Comparison of ENCODE assay signal across 17 mouse cellular contexts in genomic region chr11:68987365-68987882, GRCm38 (mm10). TPM values are rescaled to one million over a fixed set of nuclear protein-coding genes. Genes with fewer than 3 reads are reported as not detected.
DNase-seq lines count a peak whose midpoint lies in the region; ATAC-seq and TF ChIP-seq lines count a peak whose summit lies in the region.
"Had no signal": no experiment of that assay in that cellular context is flagged by ENCODE, and none has a peak within 500 bp of the region (broad histone marks: within the 10 kb centered on the region; RNA-seq: fewer than 3 reads in every experiment).

No protein-coding gene starts in this region.

- no peaks in the 10 kb centered on the region for H3K27me3 ChIP-seq in hindbrain, embryonic 15.5 days
- no peaks in the 10 kb centered on the region for H3K27me3 ChIP-seq in hindbrain, embryonic 10.5 days (ENCODE audit: insufficient read depth, poor library complexity, severe bottlenecking)
- no peaks in the 10 kb centered on the region for H3K27me3 ChIP-seq in midbrain, embryonic 11.5 days (ENCODE audit: control insufficient read depth, insufficient read depth, low read length)
- H3K27me3 ChIP-seq in midbrain, embryonic 16.5 days (ENCODE audit: control insufficient read depth, insufficient read depth, low read depth, low read length) = no peaks in the 10 kb centered on the region
- H3K27me3 ChIP-seq: embryonic facial prominence, embryonic 15.5 days; heart, embryonic 12.5 days had no signal

- no peaks in the 10 kb centered on the region for H3K4me1 ChIP-seq in hindbrain, embryonic 15.5 days (replicated peaks)
- H3K4me1 ChIP-seq in hindbrain, embryonic 10.5 days (replicated peaks) = no peaks in the 10 kb centered on the region
- no peaks in the 10 kb centered on the region for H3K4me1 ChIP-seq in midbrain, embryonic 11.5 days (ENCODE audit: control insufficient read depth, insufficient read depth, low read length)
- no peaks in the 10 kb centered on the region for H3K4me1 ChIP-seq in midbrain, embryonic 16.5 days (ENCODE audit: control insufficient read depth, insufficient read depth, low read length)
- H3K4me1 ChIP-seq: embryonic facial prominence, embryonic 15.5 days; forebrain, embryonic 10.5 days; heart, embryonic 12.5 days had no signal

- WGBS in hindbrain, embryonic 15.5 days = 78% methylated on average over 11 of the region's 11 CpGs
- 92% methylated on average over 11 of the region's 11 CpGs for WGBS in hindbrain, embryonic 10.5 days
- WGBS in midbrain, embryonic 11.5 days = 92% methylated on average over 11 of the region's 11 CpGs
- WGBS in midbrain, embryonic 16.5 days = 86% methylated on average over 11 of the region's 11 CpGs

- no peak for TF ChIP-seq CTCF in brain, embryonic 14.5 days (IDR thresholded peaks at IDR 0.05; ENCODE audit: borderline replicate concordance, extremely low read depth, insufficient read depth, insufficient read length)

- H3K36me3 ChIP-seq in hindbrain, embryonic 15.5 days = peaks cover 42% of the 10 kb centered on the region
- H3K36me3 ChIP-seq in hindbrain, embryonic 10.5 days = peaks cover 70% of the 10 kb centered on the region
- H3K36me3 ChIP-seq in midbrain, embryonic 11.5 days (ENCODE audit: control insufficient read depth, insufficient read depth, low read length) = peaks cover 35% of the 10 kb centered on the region
- H3K36me3 ChIP-seq in midbrain, embryonic 16.5 days (ENCODE audit: control insufficient read depth, insufficient read depth, low read length) = peaks cover 31% of the 10 kb centered on the region

- TF ChIP-seq POLR2A in brain, embryonic 14.5 days (IDR thresholded peaks at IDR 0.05; ENCODE audit: borderline replicate concordance, extremely low read depth, insufficient read depth, insufficient read length, poor library complexity, severe bottlenecking) = no peak

- DNase-seq in cerebellum, adult 9-11 months = peak; percentile 46
- no peak for DNase-seq in cerebellum, adult 11 months
- DNase-seq in hindbrain, embryonic 10.5 days (ENCODE audit: low spot score) = no peak
- peak; percentile 47 for DNase-seq in midbrain, embryonic 11.5 days (ENCODE audit: low spot score, missing footprints)
- peak; percentile 21 for DNase-seq in brain, embryonic 14.5 days (ENCODE audit: low read depth)
- DNase-seq: adrenal gland, postnatal 10 days; gastrocnemius, adult 2 months; gastrocnemius, postnatal 25 days had no signal

- ATAC-seq in hindbrain, embryonic 15.5 days (ENCODE audit: low FRiP score, low read depth) = no peak
- ATAC-seq in midbrain, embryonic 11.5 days (ENCODE audit: low FRiP score) = no peak
- ATAC-seq in midbrain, embryonic 16.5 days = no peak
- ATAC-seq: forebrain, embryonic 14.5 days; inflammation-experienced regulatory T-cells, adult 6 months; intestine, postnatal 0 days had no signal

- no peak overlapping the region for H3K4me3 ChIP-seq in hindbrain, embryonic 15.5 days
- H3K4me3 ChIP-seq in hindbrain, embryonic 10.5 days = no peak overlapping the region
- no peak overlapping the region for H3K4me3 ChIP-seq in midbrain, embryonic 11.5 days (ENCODE audit: low read depth, low read length)
- H3K4me3 ChIP-seq in midbrain, embryonic 16.5 days (ENCODE audit: low read depth, low read length) = no peak overlapping the region
- H3K4me3 ChIP-seq: embryonic facial prominence, embryonic 15.5 days; erythroblast, embryonic 14.5 days; forebrain, embryonic 10.5 days; gastrocnemius, adult 2 months; heart, embryonic 12.5 days had no signal

- no peak overlapping the region for H3K9ac ChIP-seq in hindbrain, embryonic 15.5 days
- H3K9ac ChIP-seq in midbrain, embryonic 11.5 days (ENCODE audit: low read length) = no peak overlapping the region
- no peak overlapping the region for H3K9ac ChIP-seq in midbrain, embryonic 16.5 days (ENCODE audit: low read depth, low read length)
- H3K9ac ChIP-seq: embryonic facial prominence, embryonic 15.5 days; heart, embryonic 12.5 days had no signal

- H3K4me2 ChIP-seq in hindbrain, embryonic 15.5 days = no peak overlapping the region
- no peak overlapping the region for H3K4me2 ChIP-seq in midbrain, embryonic 11.5 days
- no peak overlapping the region for H3K4me2 ChIP-seq in midbrain, embryonic 16.5 days (ENCODE audit: low read length)
- H3K4me2 ChIP-seq: embryonic facial prominence, embryonic 15.5 days; heart, embryonic 12.5 days had no signal

- H3K27ac ChIP-seq in hindbrain, embryonic 15.5 days (replicated peaks) = 0 out of 2 replicates have a peak overlapping the region, but pooled peaks have one; percentile 22
- no peak overlapping the region for H3K27ac ChIP-seq in hindbrain, embryonic 10.5 days
- no peak overlapping the region for H3K27ac ChIP-seq in midbrain, embryonic 11.5 days (ENCODE audit: low read depth, low read length)
- no peak overlapping the region for H3K27ac ChIP-seq in midbrain, embryonic 16.5 days (ENCODE audit: low read length)
- H3K27ac ChIP-seq: embryonic facial prominence, embryonic 15.5 days; forebrain, embryonic 10.5 days had no signal

- H3K9me3 ChIP-seq in hindbrain, embryonic 15.5 days = no peaks in the 10 kb centered on the region
- no peaks in the 10 kb centered on the region for H3K9me3 ChIP-seq in hindbrain, embryonic 10.5 days
- H3K9me3 ChIP-seq in midbrain, embryonic 11.5 days (ENCODE audit: control insufficient read depth, low read length) = no peaks in the 10 kb centered on the region
- H3K9me3 ChIP-seq in midbrain, embryonic 16.5 days (replicated peaks; ENCODE audit: control insufficient read depth, low read length, poor library complexity, severe bottlenecking) = no peaks in the 10 kb centered on the region
- H3K9me3 ChIP-seq: embryonic facial prominence, embryonic 15.5 days; forebrain, embryonic 10.5 days; heart, embryonic 12.5 days had no signal

RNA-seq across cellular contexts. Expression of gene Rangrf, which starts 12.4 kb away (rescaled TPM):
- 29.8 and 34.3 TPM in 2 replicates for polyA plus RNA-seq in hindbrain, embryonic 15.5 days (2015; fragmentation: Nextera tagmentation; extraction: Ambion mirVana)
- 69.7 and 78.1 TPM in 2 replicates for polyA plus RNA-seq in hindbrain, embryonic 10.5 days (2016; fragmentation: Nextera tagmentation; extraction: Ambion mirVana)
- 54.5 and 55.3 TPM in 2 replicates for polyA plus RNA-seq in midbrain, embryonic 11.5 days (2014; fragmentation: Nextera tagmentation; extraction: Ambion mirVana)
- polyA plus RNA-seq in midbrain, embryonic 16.5 days (2015; fragmentation: Nextera tagmentation; extraction: Ambion mirVana) = 23.3 and 24.8 TPM in 2 replicates
- polyA plus RNA-seq in brain, embryonic 14.5 days (2012; rRNA removed) = 24.1 and 33.6 TPM in 2 replicates

RNA-seq across cellular contexts. Expression of gene Slc25a35, which starts 19.5 kb away (rescaled TPM):
- polyA plus RNA-seq in hindbrain, embryonic 15.5 days (2015; fragmentation: Nextera tagmentation; extraction: Ambion mirVana) = 1.7 and 2.1 TPM in 2 replicates
- polyA plus RNA-seq in hindbrain, embryonic 10.5 days (2016; fragmentation: Nextera tagmentation; extraction: Ambion mirVana) = 2.0 and 2.5 TPM in 2 replicates
- 1.1 and 1.2 TPM in 2 replicates for polyA plus RNA-seq in midbrain, embryonic 11.5 days (2014; fragmentation: Nextera tagmentation; extraction: Ambion mirVana)
- polyA plus RNA-seq in midbrain, embryonic 16.5 days (2015; fragmentation: Nextera tagmentation; extraction: Ambion mirVana) = 1.4 and 1.6 TPM in 2 replicates
- 3.0 and 4.6 TPM in 2 replicates for polyA plus RNA-seq in brain, embryonic 14.5 days (2012; rRNA removed)
- polyA plus RNA-seq: erythroblast, embryonic 14.5 days had no signal

RNA-seq across cellular contexts. Expression of gene Pfas, which starts 20.8 kb away (rescaled TPM):
- 17.6 and 19.0 TPM in 2 replicates for polyA plus RNA-seq in hindbrain, embryonic 15.5 days (2015; fragmentation: Nextera tagmentation; extraction: Ambion mirVana)
- 40.6 and 57.3 TPM in 2 replicates for polyA plus RNA-seq in hindbrain, embryonic 10.5 days (2016; fragmentation: Nextera tagmentation; extraction: Ambion mirVana)
- polyA plus RNA-seq in midbrain, embryonic 11.5 days (2014; fragmentation: Nextera tagmentation; extraction: Ambion mirVana) = 31.2 and 33.0 TPM in 2 replicates
- polyA plus RNA-seq in midbrain, embryonic 16.5 days (2015; fragmentation: Nextera tagmentation; extraction: Ambion mirVana) = 15.8 and 16.8 TPM in 2 replicates
- polyA plus RNA-seq in brain, embryonic 14.5 days (2012; rRNA removed) = 25.8 and 27.6 TPM in 2 replicates

RNA-seq across cellular contexts. Expression of gene Ctc1, which starts 28.3 kb away (rescaled TPM):
- polyA plus RNA-seq in hindbrain, embryonic 15.5 days (2015; fragmentation: Nextera tagmentation; extraction: Ambion mirVana) = 56.4 and 71.2 TPM in 2 replicates
- polyA plus RNA-seq in hindbrain, embryonic 10.5 days (2016; fragmentation: Nextera tagmentation; extraction: Ambion mirVana) = 89.8 and 90.9 TPM in 2 replicates
- polyA plus RNA-seq in midbrain, embryonic 11.5 days (2014; fragmentation: Nextera tagmentation; extraction: Ambion mirVana) = 54.6 and 54.8 TPM in 2 replicates
- 66.5 and 67.0 TPM in 2 replicates for polyA plus RNA-seq in midbrain, embryonic 16.5 days (2015; fragmentation: Nextera tagmentation; extraction: Ambion mirVana)
- 115 and 170 TPM in 2 replicates for polyA plus RNA-seq in brain, embryonic 14.5 days (2012; rRNA removed)

RNA-seq across cellular contexts. Expression of gene Arhgef15, which starts 30.1 kb away (rescaled TPM):
- 21.8 and 25.3 TPM in 2 replicates for polyA plus RNA-seq in hindbrain, embryonic 15.5 days (2015; fragmentation: Nextera tagmentation; extraction: Ambion mirVana)
- polyA plus RNA-seq in hindbrain, embryonic 10.5 days (2016; fragmentation: Nextera tagmentation; extraction: Ambion mirVana) = 7.9 and 8.6 TPM in 2 replicates
- 3.7 and 4.2 TPM in 2 replicates for polyA plus RNA-seq in midbrain, embryonic 11.5 days (2014; fragmentation: Nextera tagmentation; extraction: Ambion mirVana)
- 27.7 and 30.5 TPM in 2 replicates for polyA plus RNA-seq in midbrain, embryonic 16.5 days (2015; fragmentation: Nextera tagmentation; extraction: Ambion mirVana)
- 38.6 and 40.1 TPM in 2 replicates for polyA plus RNA-seq in brain, embryonic 14.5 days (2012; rRNA removed)
- polyA plus RNA-seq: erythroblast, embryonic 14.5 days had no signal

Comparison
In these comparisons a context has a peak if more than half of its experiments do, and no peak if none do; other contexts are left out.
1. DNase-seq: peak in cerebellum, adult 9-11 months (single experiment), midbrain, embryonic 11.5 days (single experiment) and brain, embryonic 14.5 days (single experiment); none in cerebellum, adult 11 months (single experiment) and hindbrain, embryonic 10.5 days (single experiment).